Mouse (Mus musculus): ENCODE measurements around the gene Adamts14.
A peak's percentile ranks its signal among the peaks of the same experiment; 100 is the strongest.

Adamts14 gene

DNA sequence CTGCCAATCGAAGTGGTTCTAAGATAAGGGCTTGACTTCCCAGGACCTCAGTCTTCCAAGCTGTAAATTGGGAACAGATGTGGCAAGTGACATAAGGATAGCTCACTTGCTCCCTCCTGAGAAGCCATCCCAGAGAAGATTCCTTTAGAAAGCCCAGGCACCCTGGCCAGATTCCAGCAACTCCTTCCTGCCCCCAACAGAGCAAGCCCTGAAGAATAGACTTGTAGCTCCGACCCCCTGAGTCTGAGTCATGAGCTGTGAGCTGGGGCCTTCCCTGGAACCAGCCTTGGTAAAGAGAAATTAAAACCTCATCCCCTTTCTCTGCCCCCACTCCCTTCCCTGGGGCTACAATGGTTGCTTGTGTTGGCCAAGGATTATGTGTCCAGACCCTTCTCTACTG lies 1.3 kb upstream of the Adamts14 start:
- DNase-seq = peak in 1 of 2 experiments; percentile 24

DNA sequence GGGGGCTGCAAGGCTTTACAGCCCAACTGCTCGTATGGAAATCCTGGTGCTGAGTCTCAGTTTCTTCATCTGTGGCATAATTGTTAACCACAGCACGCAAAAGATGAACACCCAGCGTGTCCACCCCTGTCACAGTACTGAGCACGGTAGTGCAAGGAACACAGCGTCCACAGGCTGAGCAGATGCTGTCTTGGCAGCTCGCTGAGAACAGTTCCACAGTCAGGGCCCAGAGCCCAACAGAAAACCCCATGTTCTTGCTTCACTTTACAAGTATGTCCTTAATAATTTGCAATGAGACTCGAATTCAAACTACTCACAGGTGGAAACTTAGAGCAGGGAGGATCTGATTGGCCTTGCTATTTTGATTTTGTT lies 592 bp upstream of the Adamts14 start:
- DNase-seq = peak in 1 of 2 experiments; percentile 53

DNA sequence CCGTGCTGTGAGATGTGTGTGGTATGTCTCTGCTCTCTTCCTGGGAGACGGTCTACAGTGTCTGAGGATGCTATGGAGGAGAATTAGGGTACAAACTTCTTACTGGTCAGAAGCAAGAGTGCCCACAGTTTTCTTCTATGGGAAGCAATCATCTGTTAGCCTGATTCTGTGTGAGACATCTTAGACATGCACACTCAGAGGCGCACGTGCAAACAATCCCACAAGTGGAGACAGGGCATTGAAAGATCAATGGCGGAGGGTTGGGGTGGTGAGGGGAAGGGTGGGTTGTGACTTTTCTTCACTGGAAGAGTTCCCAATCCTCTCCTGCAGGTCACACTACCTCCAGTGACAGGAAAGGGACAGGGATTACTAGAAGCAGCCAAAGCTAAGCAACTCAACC lies 607 bp downstream of the Adamts14 start:
- no peak for DNase-seq

DNA sequence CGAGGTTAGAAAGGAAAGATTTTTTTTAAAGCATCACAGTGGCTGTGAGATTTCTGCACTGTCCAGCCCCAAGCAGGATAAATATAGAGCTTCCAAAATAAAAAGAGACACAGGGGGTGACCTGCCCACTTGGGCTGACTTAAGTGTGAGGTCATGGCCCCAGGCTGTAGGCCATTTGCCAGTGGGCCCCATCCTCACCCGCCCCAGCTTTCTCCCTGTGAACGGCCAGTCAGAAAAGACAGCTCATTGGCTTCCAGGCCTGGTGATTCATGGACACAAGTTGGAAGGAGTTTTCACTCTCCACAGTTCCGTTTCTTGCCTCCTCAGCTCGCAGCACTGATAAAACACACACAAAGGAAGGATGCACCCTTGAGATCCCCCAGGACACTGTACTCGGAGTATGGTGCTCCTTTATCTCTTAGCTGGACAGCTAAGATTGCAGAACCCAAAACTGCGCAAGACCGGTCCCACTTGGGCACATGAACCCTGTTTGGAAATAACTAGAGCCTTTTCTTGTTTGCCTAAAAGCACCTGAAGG lies 1.1 kb downstream of the Adamts14 start:
- DNase-seq = peak in 1 of 2 experiments; percentile 10

DNA sequence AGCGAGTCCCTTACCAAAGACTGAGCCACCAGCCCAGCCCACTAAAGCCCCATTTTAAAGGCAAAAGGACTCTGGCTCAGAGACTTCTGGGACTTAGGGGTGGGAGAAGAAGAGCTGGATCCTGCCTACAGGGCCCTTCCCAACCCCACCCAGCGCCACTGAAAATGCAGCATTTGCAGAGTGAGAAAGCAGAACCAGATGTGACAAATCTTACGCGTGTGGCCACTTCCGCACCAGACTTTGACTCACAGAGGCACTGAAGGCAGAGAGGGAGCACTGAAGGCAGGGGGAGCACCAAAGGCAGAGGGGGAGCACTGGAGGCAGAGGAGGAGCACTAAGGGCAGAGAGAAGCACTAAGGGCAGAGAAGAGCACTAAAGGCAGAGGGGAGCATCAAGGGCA lies 5.9 kb downstream of the Adamts14 start:
- DNase-seq = no peak

DNA sequence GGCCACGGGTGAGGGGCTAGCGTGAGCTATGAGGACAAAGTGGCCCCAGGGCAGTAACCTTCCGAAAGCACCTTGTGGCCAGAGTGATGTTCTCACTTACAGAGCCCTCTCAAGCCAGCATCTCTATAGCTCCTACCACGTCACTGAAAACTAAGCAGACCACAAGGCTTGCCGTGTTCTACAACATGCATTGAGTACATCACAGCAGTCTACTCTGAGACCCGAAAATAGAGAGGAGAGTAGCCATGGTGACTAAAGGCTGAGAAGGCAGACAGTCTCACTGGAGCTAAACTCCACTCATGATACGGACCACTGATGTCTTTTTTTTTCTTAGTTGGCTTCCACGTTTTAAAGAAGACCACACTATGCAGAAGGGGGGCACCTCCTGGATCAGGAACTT lies 9.6 kb downstream of the Adamts14 start:
- no peak for DNase-seq

DNA sequence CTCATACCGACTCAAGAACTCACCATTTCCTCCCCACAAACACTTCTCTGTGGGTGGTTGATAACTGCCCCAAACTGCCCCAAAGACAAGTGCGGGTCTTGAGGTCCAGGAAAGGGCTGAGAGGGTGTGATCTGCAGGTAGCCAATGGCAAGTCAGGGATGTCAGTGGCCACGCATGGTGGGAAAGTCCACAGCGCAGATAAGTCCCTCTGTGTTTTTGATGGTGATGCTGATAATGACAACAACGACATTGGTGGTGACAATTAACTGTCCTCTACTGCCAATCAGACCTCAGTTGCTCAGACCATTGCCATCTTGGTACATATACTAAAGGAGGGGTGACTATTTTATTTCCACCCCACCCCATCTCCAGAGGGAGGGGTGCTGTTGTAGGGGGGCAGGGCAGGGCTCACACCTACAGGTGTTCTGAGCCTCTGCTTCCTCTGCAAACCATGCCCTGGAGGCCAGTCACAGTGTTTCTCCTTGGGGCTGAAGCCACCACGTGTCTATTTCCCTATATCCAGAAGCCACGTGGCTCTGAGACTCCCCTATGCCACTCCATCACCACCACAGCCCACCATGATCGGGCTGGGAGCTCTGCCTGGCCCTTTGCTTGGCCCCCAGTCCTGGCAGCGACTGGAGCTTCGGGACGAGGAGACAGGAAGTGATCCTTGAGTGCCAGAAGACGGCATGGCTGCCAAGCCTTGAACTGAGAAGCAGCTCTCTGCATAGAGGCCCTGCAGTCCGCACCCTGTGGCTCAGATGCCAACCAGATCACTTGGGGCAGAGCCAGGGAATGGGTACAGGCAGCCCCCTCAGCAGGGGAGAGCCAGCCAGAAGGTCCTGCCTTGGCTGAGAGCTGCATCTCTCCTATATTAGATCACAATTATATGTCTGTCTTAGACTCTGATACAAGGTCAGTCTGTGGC lies 11.7 kb downstream of the Adamts14 start:
- no peak for DNase-seq

DNA sequence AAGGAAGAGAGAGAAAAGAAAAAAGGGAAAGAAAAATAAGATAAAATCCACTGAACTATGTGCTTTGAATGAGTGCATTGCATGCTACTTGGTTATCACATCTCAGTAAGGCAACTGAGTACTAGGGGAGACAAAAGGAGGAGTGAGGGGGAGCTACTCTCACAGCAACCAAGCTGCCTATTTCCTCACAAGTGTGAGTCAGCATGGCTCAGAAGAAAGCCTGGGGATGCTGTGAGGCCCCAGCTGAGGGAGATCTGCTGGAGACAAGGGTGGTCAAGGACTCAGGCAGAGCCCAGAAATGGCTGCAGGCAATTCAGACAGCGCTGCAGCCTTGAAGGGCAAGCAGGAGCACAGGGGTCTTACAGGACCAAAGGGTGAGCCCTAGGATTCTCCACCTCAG lies 15.1 kb downstream of the Adamts14 start:
- DNase-seq = no peak

DNA sequence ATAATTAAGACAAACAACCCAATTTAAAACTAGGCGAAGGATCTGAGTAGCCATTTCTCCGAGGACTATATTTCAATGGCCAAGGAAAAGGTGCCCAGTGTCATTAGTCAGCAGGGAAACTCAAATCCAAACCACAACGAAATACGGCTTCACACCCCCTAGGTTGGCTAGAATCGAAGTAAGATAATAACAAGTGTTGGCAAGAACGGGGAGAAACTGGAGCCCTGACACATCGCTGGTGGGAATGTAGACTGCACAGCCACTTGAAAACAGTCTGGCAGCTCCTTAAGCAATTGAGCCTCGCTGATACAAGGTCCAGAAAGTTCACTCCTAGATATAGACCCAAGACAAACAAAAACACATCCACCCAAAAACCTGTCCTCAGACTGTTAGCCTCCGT lies 16.6 kb downstream of the Adamts14 start:
- DNase-seq = no peak

DNA sequence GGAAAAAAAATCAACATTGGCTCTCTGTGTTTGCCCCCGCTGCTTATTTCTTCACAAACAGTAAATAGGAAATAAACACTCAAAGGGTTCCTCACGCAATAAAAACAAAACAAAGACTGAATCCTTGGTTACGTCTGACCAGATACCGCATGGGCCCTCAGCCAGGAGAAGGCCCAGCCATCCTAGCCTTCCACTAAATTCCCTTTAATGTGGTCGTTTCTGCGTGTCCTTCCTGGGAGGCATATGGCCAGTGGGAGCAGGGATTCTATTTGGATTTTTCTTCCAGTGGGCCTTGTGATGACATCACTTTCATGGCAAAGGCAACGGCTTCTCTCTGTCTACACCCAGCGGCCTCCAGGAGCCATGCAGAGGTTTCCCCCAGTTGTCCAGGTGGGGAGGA lies 18.0 kb downstream of the Adamts14 start:
- no peak for DNase-seq

DNA sequence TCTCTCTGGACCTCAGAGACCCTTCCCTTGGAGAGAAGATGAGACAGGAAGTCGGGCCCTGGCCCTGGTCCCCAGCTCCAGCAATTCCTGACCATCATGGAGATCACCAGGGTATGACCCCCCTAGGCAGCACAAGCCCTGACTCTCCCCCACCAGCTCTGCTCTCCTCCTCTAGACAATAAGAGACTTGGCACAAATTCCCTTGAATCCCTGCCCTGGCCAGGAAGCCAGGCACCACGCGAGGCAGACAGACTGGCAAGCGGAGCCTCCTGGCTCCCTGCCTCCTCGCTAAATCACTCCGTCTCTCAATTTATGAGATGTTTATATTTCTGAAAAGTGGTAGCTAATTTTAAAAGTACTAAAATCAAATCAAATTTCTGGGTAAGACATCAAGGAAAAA lies 18.5 kb downstream of the Adamts14 start:
- no peak for DNase-seq

DNA sequence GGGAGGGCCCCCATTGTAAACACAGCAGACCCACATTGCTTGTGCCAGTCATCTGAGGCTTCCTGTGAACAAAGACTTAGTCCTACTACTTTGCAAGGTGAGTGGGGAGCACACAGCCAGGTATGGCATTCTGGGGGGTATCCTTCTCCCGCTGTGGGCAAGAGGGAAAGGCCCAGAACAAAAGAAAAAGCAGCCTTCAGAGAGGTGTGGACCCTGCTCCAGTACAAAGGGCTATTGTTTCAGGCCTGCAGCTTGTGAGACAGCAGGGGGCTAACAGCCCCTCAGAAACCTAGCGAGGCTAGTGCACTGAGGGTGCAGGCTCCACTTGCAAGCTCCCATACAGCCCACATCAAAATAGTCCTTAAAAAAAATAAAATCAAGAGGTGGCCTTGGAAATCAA lies 23.3 kb downstream of the Adamts14 start:
- no peak for DNase-seq

DNA sequence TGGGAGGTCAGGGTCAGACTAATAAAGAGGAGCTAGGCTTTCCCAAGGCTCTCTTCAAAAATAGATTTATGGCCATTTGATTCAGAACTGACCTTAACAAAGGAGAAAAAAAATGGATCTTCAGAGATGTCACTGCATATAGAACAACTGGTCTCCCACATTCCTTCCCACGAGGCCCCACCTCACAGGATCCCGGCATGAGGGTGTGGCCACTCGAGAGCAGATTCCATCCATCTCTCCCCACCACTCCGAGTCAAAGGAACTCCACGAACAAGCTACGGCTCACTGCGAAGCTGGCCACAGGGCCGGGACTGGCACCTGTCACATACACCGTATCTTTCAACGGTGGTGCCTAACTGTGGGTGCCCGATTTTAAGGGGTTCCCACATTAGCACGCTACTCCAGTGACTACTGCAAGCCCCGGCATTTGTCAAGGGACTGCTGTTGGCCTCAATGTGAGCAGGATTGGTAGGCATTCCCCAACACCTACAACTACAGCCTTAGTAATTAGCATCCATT lies 24.6 kb downstream of the Adamts14 start:
- no peak for DNase-seq

DNA sequence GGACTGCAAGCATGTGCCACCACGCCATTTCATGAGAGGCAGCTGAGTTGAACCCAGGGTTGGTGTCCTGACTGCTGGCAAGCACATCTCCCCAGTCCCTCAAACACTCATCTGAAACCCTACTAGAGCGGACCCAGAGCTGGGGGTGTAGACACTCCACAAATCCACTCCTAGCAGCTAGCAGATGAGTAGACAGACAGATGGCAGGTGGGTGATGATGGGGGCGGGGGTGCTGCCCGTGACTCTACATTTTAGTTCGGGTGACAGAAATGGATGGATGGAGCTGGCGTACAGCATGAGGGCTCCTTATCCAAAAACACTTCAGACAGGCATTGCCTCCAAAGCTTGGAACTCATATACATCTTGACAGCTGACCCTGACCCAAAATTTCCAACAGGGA lies 26.9 kb downstream of the Adamts14 start:
- no peak for DNase-seq

DNA sequence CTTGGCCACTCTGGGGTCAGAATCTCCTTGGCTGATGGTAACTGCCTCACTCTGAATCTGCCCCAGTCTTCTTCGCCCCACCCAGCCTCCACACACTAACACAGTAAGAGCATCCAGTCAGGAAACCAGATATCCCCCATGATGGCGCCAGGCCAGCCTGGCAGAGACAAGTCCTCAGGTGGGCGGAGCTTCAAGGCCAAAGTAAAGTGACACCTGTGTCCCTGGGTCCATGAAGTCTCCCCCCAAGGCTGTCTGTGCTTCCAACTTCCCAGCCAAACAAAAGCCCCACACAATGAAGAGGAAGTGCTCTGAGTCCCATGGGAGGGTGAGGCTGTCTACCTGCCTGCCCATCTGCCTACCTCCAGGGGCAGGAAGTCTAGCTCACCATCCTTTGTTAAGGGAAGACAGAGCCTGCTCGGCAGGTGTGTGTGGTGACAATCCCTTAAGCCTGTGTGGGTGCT lies 31.2 kb downstream of the Adamts14 start:
- DNase-seq = no peak

DNA sequence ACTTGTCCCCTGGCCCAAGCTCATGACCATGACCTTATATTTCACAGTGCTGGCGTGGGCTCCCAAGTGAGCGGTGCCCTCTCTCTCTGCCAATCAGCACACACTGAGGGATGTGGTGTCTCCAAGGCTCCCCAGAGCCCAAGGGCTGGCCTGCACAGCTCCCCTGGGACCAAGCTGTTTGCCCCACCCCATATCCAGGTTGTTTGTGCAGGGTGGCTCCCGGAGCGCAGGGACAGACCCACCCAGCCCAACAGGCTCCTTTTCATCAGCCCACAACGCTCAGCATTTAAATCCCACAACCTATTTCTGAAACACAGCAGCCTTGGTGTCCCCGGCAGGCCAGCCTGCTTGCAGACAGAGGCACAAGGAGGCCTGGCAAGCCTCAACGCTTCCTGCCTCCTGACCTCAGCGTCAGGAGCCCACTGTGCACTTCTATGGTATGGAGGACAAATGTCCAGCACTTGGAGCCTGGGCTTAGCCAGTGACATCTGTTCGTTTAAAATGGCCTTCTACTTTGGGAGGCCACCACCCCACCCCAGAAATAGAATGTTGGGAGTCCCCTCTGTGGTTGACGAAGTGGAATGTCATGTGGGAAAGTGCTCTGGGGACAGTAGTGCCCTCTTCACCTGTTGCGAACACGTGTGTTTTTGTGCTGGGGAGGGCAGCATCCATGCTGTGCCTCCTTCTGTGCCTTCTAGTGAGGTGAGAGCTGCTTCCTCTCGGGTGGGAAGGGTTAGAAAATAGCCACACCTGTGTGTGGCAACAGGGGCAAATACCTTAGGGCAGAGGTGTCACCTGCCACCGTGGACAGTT lies 32.9 kb downstream of the Adamts14 start:
- DNase-seq = no peak

DNA sequence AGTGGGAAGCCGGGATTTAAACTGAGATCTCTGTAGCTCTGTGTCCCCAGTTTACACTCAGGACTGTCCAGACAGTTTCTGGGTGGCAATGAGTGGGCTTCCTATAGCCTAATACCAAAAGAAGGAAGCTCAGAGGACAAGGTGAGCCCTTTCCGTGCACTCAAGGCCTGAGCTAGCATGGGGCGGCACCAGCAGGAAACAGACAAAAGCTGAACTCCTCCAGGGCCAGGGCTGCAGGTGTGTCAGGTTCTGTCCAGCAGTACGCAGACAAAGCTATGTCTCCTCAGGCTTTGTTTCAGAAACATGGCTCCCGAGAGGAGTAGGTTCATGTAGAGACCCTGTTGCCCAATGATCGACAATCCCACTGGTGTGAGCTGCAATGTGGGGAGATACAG lies 35.9 kb downstream of the Adamts14 start:
- no peak for DNase-seq

DNA sequence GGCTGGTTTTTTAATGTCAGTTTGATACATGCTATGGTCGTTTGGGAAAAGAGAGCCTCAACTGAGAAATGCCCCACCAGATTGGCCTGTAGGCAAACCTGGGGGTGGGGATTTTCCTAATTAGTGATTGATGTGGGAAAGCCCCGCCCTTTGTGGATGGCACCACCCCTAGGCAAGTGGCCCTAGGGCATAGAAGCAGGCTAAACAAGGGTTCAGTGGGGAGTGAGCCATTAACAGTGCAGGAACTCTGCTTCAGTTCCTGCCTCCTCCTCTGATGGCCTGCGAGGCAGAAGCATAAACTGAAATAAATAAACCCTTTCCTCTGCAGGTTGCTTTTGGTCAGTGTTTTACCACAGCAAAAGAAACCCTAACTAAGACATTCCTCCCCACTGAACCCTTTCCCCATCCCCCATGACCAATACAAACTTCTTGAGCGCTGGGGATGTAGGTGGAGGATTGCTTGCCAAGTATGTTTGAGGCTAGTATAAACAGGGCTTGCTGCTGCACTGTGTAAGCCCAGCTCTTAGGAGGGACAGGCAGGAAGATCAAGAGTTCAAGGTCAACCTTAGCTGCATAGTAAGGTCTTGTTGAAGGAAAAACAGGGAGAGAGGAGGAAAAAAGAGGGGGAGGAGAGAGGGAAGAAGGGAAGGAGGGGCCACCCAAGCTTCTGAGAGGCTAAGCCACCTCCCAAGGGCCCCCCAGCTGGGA lies 36.4 kb downstream of the Adamts14 start:
- DNase-seq = no peak

DNA sequence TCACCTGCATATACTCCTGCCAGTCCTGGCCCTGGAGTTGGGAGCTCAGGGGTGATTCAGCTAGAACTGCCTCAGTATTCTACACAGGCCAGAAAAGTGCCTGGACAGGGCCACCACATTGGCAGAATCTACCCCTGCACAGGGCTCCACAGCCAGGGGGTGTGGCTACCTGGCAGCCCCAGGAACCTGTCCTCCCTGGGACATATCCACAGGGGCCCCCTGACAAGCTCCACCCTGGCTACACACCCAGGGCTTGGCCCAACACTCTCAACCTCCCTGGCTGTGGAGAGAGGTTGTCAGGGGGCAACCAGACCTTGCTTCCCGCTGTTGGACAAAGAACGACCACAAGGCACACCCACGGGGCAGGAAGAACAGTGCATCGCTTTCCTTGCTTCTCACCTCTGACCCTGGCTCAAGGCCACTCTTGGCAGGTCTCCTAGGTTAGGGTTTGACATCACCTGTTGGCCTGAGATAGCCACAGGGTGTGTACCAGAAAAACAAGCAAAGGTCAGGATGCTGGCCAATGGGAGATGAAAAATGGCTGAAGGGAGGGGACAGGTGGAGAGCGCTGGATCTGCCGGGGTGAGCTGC lies 37.5 kb downstream of the Adamts14 start:
- no peak for DNase-seq

DNA sequence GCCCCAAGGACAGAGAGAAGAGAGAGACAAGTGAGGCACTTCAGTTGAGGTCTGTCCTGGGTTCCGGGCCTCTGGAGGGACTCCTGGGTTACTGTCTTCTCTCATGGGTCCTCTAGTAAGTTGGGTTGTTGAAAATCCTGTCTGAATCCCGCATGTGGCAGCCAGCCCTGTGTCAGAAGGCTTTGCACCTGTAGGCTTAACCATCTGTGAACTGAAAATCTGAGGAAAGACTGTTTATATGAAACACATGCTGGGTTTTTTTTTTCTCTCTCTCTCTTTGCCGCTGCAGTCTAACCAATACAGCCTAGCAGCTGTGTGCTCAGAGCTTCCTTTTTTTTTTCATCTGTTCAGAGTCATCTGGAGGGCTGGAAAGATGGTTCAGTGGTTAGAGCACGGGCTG lies 38.9 kb downstream of the Adamts14 start:
- DNase-seq = no peak

DNA sequence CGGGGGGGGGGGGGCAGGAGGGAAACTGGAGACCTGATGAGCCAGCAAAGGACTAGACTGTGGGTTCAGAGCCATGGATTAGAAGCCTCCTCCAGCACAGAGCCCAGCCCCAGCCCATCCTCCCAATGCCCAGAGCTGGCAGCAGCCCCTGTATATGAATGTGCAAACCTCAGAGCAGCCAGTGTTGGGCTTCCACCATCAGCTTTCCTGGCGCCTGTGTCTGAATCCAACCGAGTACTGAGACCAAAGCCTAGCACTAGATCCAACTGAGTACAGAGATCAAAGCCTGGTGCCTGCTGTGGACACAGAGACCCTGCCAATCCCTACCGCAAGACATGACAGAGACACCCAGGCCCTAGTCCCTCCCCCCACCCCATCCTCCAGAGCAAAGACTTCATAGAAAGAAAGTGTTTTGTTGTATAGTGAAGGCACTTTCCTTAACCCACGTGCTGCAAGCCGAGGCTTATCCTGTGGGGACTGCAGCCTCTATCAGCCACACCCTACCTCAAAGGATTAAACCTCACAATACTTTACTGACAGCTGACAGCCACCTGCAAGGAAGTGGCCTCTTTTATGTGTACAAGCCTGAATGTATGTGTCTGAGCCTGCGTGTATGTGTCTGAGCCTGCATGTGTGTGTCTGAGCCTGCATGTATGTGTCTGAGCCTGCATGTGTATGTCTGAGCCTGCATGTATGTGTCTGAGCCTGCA lies 40.2 kb downstream of the Adamts14 start:
- DNase-seq = no peak

DNA sequence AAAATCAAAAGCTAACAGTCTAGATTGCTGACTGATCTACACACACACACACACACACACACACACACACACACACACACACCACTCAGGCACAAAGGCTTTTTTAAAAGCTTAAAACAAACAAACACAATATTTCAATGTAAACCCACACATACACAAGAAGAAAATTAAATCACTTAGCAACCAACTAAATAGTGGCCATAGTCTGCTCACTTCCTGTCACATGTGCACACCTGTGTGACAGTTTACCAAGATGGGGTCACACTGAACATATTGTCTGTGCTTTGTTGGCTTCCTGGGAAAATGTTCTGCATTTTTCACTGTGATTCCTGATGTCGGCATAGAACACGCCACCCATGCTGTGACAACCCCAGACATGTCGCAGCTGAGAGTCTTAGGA lies 41.5 kb downstream of the Adamts14 start:
- DNase-seq = no peak

Data from kidney, postnatal 25 days (tissue).